23 mouse cellular contexts compared by ENCODE assay signal in genomic region chr3:89218271-89218670, GRCm38 (mm10). TPM values are rescaled to one million over a fixed set of nuclear protein-coding genes. Genes with fewer than 3 reads are reported as not detected.
DNase-seq lines count a peak whose midpoint lies in the region; ATAC-seq and TF ChIP-seq lines count a peak whose summit lies in the region.
"Had no signal": no experiment of that assay in that cellular context is flagged by ENCODE, and none has a peak within 500 bp of the region (broad histone marks: within the 10 kb centered on the region; RNA-seq: fewer than 3 reads in every experiment).

No protein-coding gene starts in this region.

- peak overlapping the region; percentile 37 for H3K27ac ChIP-seq in forebrain, embryonic 12.5 days
- H3K27ac ChIP-seq in forebrain, embryonic 14.5 days (ENCODE audit: low read depth, low read length): no peak overlapping the region
- 0 out of 2 replicates have a peak overlapping the region, but pooled peaks have one; percentile 51 for H3K27ac ChIP-seq in lung, postnatal 0 days (ENCODE audit: low read length)
- H3K27ac ChIP-seq: hindbrain, embryonic 15.5 days; intestine, embryonic 15.5 days; stomach, embryonic 15.5 days had no signal

- peaks cover 75% of the 10 kb centered on the region for H3K4me1 ChIP-seq in forebrain, embryonic 12.5 days
- peaks cover 23% of the 10 kb centered on the region for H3K4me1 ChIP-seq in forebrain, embryonic 14.5 days (ENCODE audit: control insufficient read depth, insufficient read depth, low read length)
- peaks cover 8% of the 10 kb centered on the region for H3K4me1 ChIP-seq in lung, adult 2 months (ENCODE audit: control insufficient read depth, insufficient read depth, low read length)
- peaks cover 9% of the 10 kb centered on the region; the same call in 1 of the 2 replicates for H3K4me1 ChIP-seq in lung, postnatal 0 days (ENCODE audit: insufficient read depth, low read depth, low read length)

- H3K9ac ChIP-seq in forebrain, embryonic 12.5 days: peak overlapping the region; percentile 17; the same call in 1 of the 2 replicates
- no peak overlapping the region for H3K9ac ChIP-seq in forebrain, embryonic 14.5 days (ENCODE audit: low read length)
- H3K9ac ChIP-seq in lung, postnatal 0 days (replicated peaks; ENCODE audit: low read depth): no peak overlapping the region
- H3K9ac ChIP-seq: heart, embryonic 12.5 days; hindbrain, embryonic 15.5 days; intestine, embryonic 15.5 days; stomach, embryonic 15.5 days had no signal

- H3K4me3 ChIP-seq in forebrain, embryonic 12.5 days (replicated peaks): no peak overlapping the region
- H3K4me3 ChIP-seq in forebrain, embryonic 14.5 days (ENCODE audit: low read depth, low read length): no peak overlapping the region
- H3K4me3 ChIP-seq in lung, adult 2 months (replicated peaks; ENCODE audit: extremely low read depth, low read depth, low read length): no peak overlapping the region
- no peak overlapping the region for H3K4me3 ChIP-seq in lung, postnatal 0 days (ENCODE audit: low read depth, low read length)
- H3K4me3 ChIP-seq: embryonic facial prominence, embryonic 10.5 days; heart, embryonic 12.5 days; hindbrain, embryonic 15.5 days; intestine, embryonic 15.5 days; stomach, embryonic 15.5 days had no signal

- no peak overlapping the region for H3K4me2 ChIP-seq in forebrain, embryonic 12.5 days
- no peak overlapping the region for H3K4me2 ChIP-seq in forebrain, embryonic 14.5 days (ENCODE audit: low read length)
- peak overlapping the region; percentile 25; the same call in 1 of the 2 replicates for H3K4me2 ChIP-seq in lung, postnatal 0 days (replicated peaks; ENCODE audit: low read depth, low read length)
- H3K4me2 ChIP-seq: heart, embryonic 12.5 days; hindbrain, embryonic 15.5 days; intestine, embryonic 15.5 days; stomach, embryonic 15.5 days had no signal

- ATAC-seq in forebrain, embryonic 12.5 days (ENCODE audit: low FRiP score): no peak
- no peak for ATAC-seq in forebrain, embryonic 14.5 days
- ATAC-seq in lung, postnatal 0 days: peak; percentile 52
- ATAC-seq: CD4-positive, CD25-positive, alpha-beta regulatory T cell, adult 4 months; intestine, embryonic 15.5 days had no signal

- no peaks in the 10 kb centered on the region for H3K27me3 ChIP-seq in forebrain, embryonic 12.5 days
- no peaks in the 10 kb centered on the region for H3K27me3 ChIP-seq in forebrain, embryonic 14.5 days (replicated peaks; ENCODE audit: control insufficient read depth, insufficient read depth, low read length)
- no peaks in the 10 kb centered on the region for H3K27me3 ChIP-seq in lung, postnatal 0 days (replicated peaks; ENCODE audit: insufficient read depth, low read length)
- H3K27me3 ChIP-seq: heart, embryonic 12.5 days; hindbrain, embryonic 15.5 days; intestine, embryonic 15.5 days; stomach, embryonic 15.5 days had no signal

- no peaks in the 10 kb centered on the region for H3K9me3 ChIP-seq in forebrain, embryonic 12.5 days
- H3K9me3 ChIP-seq in forebrain, embryonic 14.5 days (replicated peaks; ENCODE audit: control insufficient read depth, low read length): no peaks in the 10 kb centered on the region
- H3K9me3 ChIP-seq in lung, postnatal 0 days (ENCODE audit: low read length): no peaks in the 10 kb centered on the region
- H3K9me3 ChIP-seq: embryonic facial prominence, embryonic 10.5 days; heart, embryonic 12.5 days; hindbrain, embryonic 15.5 days; intestine, embryonic 15.5 days; stomach, embryonic 15.5 days had no signal

- peaks cover 40% of the 10 kb centered on the region for H3K36me3 ChIP-seq in forebrain, embryonic 12.5 days (replicated peaks)
- peaks cover 31% of the 10 kb centered on the region for H3K36me3 ChIP-seq in forebrain, embryonic 14.5 days (ENCODE audit: control insufficient read depth, insufficient read depth, low read length)
- no peaks in the 10 kb centered on the region for H3K36me3 ChIP-seq in lung, postnatal 0 days (ENCODE audit: insufficient read depth, low read length)
- H3K36me3 ChIP-seq: hindbrain, embryonic 15.5 days; intestine, embryonic 15.5 days; stomach, embryonic 15.5 days had no signal

- no peak for TF ChIP-seq CTCF in lung, adult 2 months (IDR thresholded peaks at IDR 0.05; ENCODE audit: insufficient read depth, low read length)
- no peak for TF ChIP-seq CTCF in lung, postnatal 0 days (IDR thresholded peaks at IDR 0.05)

- TF ChIP-seq POLR2A in lung, adult 2 months (IDR thresholded peaks at IDR 0.05; ENCODE audit: borderline replicate concordance, extremely low read depth, low read depth, low read length): no peak

- TF ChIP-seq EP300 in lung, postnatal 0 days (IDR thresholded peaks at IDR 0.05): peak; percentile 91

- no peak for DNase-seq in forebrain, embryonic 14.5 days (ENCODE audit: low spot score)
- DNase-seq in lung, adult 18-20 months: peak; percentile 74 to 83
- no peak for DNase-seq in lung, postnatal 14 days
- DNase-seq in lung, adult 2 months: peak; percentile 55
- peak; percentile 91 for DNase-seq in lung, postnatal 0 days (ENCODE audit: low spot score)
- DNase-seq in ovary, adult 18-20 months (ENCODE audit: low spot score): no peak
- DNase-seq in heart, adult 8-10 months (ENCODE audit: low spot score): no peak
- DNase-seq: cerebellum, adult 9-11 months; gastrocnemius, postnatal 14 days; heart, adult 11 months; heart, postnatal 10 days; kidney, adult 8-10 months; left cerebral cortex, postnatal 4 days; right cerebral cortex, adult 18-20 months had no signal

- 84% methylated on average over 1 of the region's 1 CpGs for WGBS in forebrain, embryonic 12.5 days
- 68% methylated on average over 1 of the region's 1 CpGs for WGBS in forebrain, embryonic 14.5 days
- WGBS in lung, adult 2 months: 61% methylated on average over 1 of the region's 1 CpGs
- 61% methylated on average over 1 of the region's 1 CpGs for WGBS in lung, postnatal 0 days

RNA-seq across cellular contexts. Expression of gene Thbs3, which starts 3.3 kb away (rescaled TPM):
- polyA plus RNA-seq in forebrain, embryonic 12.5 days (2016; fragmentation: Nextera tagmentation; extraction: Ambion mirVana): 95.1 and 97.9 TPM in 2 replicates
- polyA plus RNA-seq in forebrain, embryonic 14.5 days (2014; fragmentation: Nextera tagmentation; extraction: Ambion mirVana): 49.9 and 57.2 TPM in 2 replicates
- 134 and 139 TPM in 2 replicates for polyA plus RNA-seq in lung, adult 2 months (2012; rRNA removed)
- polyA plus RNA-seq in lung, postnatal 0 days (2015; fragmentation: Nextera tagmentation; extraction: Ambion mirVana): 77.3 and 77.7 TPM in 2 replicates
- 1 to 10 TPM; 3.2 to 9.8 (median 4.0) TPM for total RNA-seq in heart, adult 8-10 months (2022)

RNA-seq across cellular contexts. Expression of gene Mtx1, which starts 8.6 kb away (rescaled TPM):
- polyA plus RNA-seq in forebrain, embryonic 12.5 days (2016; fragmentation: Nextera tagmentation; extraction: Ambion mirVana): 185 and 194 TPM in 2 replicates
- 156 and 182 TPM in 2 replicates for polyA plus RNA-seq in forebrain, embryonic 14.5 days (2014; fragmentation: Nextera tagmentation; extraction: Ambion mirVana)
- polyA plus RNA-seq in lung, adult 2 months (2012; rRNA removed): 107 and 110 TPM in 2 replicates
- polyA plus RNA-seq in lung, postnatal 0 days (2015; fragmentation: Nextera tagmentation; extraction: Ambion mirVana): 99.3 and 116 TPM in 2 replicates
- total RNA-seq in heart, adult 8-10 months (2022): 10 to 100 TPM; 56.4 to 63.5 (median 59.5) TPM

RNA-seq across cellular contexts. Expression of gene Muc1, which starts 10.6 kb away (rescaled TPM):
- polyA plus RNA-seq in forebrain, embryonic 12.5 days (2016; fragmentation: Nextera tagmentation; extraction: Ambion mirVana): 3.8 and 4.7 TPM in 2 replicates
- polyA plus RNA-seq in forebrain, embryonic 14.5 days (2014; fragmentation: Nextera tagmentation; extraction: Ambion mirVana): 1.2 and 1.9 TPM in 2 replicates
- 294 and 354 TPM in 2 replicates for polyA plus RNA-seq in lung, adult 2 months (2012; rRNA removed)
- polyA plus RNA-seq in lung, postnatal 0 days (2015; fragmentation: Nextera tagmentation; extraction: Ambion mirVana): 300 and 307 TPM in 2 replicates
- under 1 TPM in 3 of 4 experiments, not detected in 1; 0.13 to 0.63 (median 0.49) TPM for total RNA-seq in heart, adult 8-10 months (2022)
- total RNA-seq: adrenal gland, postnatal 25 days; common myeloid progenitor, adult 5-6 weeks had no signal
- polyA plus RNA-seq: heart, embryonic 12.5 days had no signal

RNA-seq across cellular contexts. Expression of gene Gba, which starts 15.5 kb away (rescaled TPM):
- polyA plus RNA-seq in forebrain, embryonic 12.5 days (2016; fragmentation: Nextera tagmentation; extraction: Ambion mirVana): 34.3 and 37.4 TPM in 2 replicates
- polyA plus RNA-seq in forebrain, embryonic 14.5 days (2014; fragmentation: Nextera tagmentation; extraction: Ambion mirVana): 45.6 and 47.9 TPM in 2 replicates
- 56.4 and 94.2 TPM in 2 replicates for polyA plus RNA-seq in lung, adult 2 months (2012; rRNA removed)
- polyA plus RNA-seq in lung, postnatal 0 days (2015; fragmentation: Nextera tagmentation; extraction: Ambion mirVana): 44.4 and 46.5 TPM in 2 replicates
- 10 to 100 TPM; 17.0 to 19.8 (median 17.9) TPM for total RNA-seq in heart, adult 8-10 months (2022)

RNA-seq across cellular contexts. Expression of gene Krtcap2, which starts 27.5 kb away (rescaled TPM):
- polyA plus RNA-seq in forebrain, embryonic 12.5 days (2016; fragmentation: Nextera tagmentation; extraction: Ambion mirVana): 249 and 252 TPM in 2 replicates
- 197 and 234 TPM in 2 replicates for polyA plus RNA-seq in forebrain, embryonic 14.5 days (2014; fragmentation: Nextera tagmentation; extraction: Ambion mirVana)
- polyA plus RNA-seq in lung, adult 2 months (2012; rRNA removed): 189 and 252 TPM in 2 replicates
- 282 and 309 TPM in 2 replicates for polyA plus RNA-seq in lung, postnatal 0 days (2015; fragmentation: Nextera tagmentation; extraction: Ambion mirVana)
- total RNA-seq in heart, adult 8-10 months (2022): 100 to 1,000 TPM in 1 of 4 experiments, 10 to 100 TPM in 3; 87.0 to 108 (median 89.4) TPM

Comparison
In these comparisons a context has a peak if more than half of its experiments do, and no peak if none do; other contexts are left out.
1. DNase-seq: peak in lung, adult 18-20 months (2 of 2), lung, adult 2 months (single experiment) and lung, postnatal 0 days (single experiment); none in forebrain, embryonic 14.5 days (single experiment), lung, postnatal 14 days (single experiment), ovary, adult 18-20 months (single experiment) and heart, adult 8-10 months (single experiment).
2. RNA of gene Muc1, which starts 10.6 kb away (polyA plus RNA-seq): 294 to 354 TPM in lung, adult 2 months and 300 to 307 TPM in lung, postnatal 0 days; 3.8 to 4.7 TPM in forebrain, embryonic 12.5 days and 1.2 to 1.9 TPM in forebrain, embryonic 14.5 days; every median in the first group is over 10 times any median in the second.